Mouse (Mus musculus) cerebellum, adult 9-10 months (tissue): ENCODE data around the gene Slc39a13.

Experiments used
- DNase-seq: peaks from one replicate; pipeline ENCODE4 v3.0.0; 2022

Gene Slc39a13

DNA sequence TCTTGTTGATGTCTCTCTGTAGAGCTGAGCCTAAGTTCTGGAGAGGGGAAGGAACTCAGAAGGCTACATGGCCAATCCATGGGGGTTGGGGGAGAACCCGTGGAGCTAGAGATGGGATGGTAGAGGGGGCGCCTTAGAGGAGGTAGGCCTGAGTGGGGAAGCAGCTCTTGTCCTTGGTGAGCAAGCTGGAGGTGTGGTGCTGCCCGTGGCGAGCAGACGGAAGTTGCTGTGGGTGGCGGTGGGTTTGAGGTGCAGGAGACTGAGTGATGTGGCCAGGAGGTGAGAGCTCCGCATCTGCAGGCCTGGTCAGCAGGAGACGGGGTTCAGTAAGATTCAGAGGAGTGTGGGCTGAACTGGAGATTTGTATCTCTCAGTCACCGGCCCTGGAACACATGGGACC is 17.2 kb upstream of the Slc39a13 start:
- DNase-seq: no peak

DNA sequence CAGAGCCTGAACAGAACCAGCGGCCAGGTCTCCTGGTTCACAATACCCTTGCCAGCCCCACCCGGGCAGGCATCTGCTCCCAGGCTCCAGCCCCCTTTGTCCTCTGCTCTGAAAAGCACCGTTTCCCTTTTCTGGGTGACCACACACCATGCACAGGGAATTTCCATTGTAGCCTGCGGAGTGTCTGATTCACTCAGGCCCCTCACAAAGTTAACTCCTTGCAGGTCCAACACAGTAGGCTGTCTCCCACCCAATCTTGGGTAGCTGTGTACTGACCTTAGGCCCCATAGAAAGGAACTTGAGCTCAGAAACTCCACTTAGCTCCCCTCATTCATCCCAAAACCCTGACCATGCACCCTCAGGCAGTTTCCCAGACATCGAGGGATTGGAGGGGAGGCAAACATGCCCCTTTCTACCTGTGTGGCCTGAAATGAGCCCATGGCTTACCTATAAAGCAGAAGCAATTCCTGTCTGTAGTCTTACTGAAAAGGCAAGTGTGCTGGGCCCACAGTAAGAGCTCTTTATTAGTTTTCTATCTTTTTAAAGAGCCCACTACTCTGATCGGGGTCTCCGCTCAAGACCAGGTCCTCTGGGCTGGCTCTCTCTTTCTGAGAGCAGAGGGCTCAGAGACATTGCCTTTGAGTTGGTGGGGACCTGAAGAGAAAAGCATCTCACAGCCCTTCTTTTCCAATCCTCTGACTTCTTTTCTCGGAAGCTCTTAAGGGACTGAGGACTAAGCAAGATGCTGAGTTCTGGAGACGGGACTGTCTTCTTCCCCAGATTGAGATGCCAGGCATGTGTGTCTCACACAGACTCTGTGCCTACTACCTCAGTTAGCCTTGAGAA is 16.4 kb upstream of the Slc39a13 start:
- DNase-seq: no peak

DNA sequence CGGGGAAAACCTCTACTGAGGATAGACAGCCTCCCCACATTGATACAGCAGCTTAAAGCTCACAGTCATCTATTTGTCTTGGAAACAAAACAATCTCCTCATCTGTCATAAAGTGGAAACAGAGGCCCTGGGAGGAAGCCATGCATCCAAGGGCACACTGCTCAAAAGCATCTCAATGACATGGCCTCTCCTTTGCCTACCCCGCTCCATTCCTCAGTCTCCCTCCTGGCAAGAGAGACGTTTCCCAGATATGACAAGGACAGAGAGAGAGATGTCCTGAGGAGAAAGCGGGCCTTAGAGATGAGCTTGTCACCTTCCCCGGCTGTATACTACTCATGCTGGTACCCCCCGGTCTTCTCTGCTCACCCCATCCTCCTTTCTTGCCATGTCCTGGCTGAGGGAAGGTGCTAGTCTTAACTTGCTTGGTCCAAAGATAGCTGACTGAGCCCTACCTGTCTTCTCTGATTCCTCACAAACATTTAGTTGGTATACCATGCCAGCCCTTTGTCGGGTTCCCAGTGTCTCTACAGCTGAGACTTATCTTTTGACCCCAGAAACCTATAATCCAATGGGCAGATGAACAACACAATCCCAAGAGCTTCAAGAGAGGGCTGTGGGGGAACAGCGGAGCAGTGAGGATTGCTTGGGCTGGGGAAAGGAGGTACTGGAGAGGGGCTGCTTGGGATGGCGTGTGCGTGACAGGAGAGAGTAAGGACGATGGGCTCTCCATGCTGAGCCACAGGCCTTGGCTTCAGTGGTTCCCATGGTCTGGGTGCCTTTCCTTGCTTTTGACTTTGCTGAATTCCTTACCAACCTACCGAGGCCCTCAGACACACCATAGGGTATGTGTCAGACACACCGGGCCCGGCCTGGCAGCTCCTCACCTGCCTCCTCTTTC is 15.5 kb upstream of the Slc39a13 start:
- DNase-seq: no peak

DNA sequence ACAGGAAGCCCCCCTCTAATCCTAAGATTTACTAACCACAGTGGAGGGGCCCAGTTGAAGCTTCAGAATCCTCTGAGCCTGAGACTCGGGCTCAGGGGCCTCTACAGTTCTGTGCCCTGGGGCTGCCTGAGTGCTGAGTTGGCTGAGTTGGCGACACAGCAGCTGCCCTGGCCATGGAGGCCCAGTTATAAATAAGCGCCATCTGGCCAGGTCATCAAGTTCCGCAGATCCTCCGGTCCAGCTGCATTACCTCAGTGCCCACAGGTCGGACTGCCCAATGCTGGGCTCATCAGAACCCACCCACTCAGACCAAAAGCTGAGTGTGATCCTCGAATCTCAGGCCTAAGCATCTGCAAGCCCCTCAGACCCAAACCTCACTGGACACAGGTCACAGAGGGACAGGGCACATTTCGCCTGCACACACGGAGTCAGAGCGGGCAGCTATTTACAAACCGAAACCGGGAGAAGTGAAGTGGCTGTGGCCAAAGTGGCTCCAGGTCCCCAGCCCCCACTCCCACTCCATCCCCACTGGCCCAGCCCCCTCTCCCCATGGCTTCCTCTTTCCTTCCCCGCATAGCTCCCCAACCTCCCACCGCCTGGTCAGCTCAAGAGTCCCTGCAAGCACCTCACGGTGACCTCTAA is 14.1 kb upstream of the Slc39a13 start:
- no peak for DNase-seq

DNA sequence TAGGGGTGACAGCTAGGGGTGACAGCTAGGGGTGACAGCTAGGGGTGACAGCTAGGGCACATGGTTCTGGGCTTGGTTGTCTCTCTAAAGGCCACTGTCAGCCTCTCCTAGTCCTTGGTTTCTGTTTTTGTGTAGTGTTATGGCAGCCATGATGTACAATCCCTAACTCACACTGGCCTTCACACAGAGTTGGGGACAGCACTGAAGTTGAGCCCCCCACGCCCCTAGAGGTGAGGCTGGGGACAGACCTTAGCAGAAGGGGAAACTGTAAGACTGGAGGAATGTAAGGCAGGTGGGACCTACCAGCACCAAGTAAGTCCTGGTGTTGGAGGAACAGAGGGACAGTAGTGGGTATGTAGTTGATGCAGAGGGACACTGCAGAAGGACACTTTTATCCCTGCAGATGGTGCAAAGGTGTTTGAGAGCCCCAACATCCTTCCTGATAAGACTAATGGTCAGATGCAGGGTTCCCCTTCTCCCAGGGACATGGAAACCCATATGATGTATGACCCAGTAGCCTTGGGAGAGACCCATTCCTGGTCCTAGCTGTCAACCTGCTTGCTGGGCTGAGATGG is 13.2 kb upstream of the Slc39a13 start:
- DNase-seq: no peak

DNA sequence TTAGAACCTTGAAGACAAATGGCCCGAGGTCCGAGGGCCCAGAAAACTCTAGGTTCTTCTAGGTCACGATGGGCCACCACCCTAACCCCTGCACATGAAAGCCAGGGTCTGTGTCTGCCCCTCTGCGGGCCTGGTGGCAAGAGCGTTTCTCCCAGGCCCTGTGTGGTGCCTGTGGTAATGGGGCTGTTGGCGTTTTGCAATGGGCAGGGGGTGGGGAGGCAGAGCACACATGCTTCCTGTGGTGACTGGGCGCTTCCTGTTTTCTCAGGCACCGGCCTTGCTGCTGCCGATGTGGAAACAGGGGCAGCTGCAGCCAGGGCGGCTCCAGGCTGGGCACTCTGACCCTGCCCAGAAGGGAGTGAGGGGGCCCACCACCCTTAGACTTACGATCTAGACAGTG is 12.6 kb upstream of the Slc39a13 start:
- no peak for DNase-seq

DNA sequence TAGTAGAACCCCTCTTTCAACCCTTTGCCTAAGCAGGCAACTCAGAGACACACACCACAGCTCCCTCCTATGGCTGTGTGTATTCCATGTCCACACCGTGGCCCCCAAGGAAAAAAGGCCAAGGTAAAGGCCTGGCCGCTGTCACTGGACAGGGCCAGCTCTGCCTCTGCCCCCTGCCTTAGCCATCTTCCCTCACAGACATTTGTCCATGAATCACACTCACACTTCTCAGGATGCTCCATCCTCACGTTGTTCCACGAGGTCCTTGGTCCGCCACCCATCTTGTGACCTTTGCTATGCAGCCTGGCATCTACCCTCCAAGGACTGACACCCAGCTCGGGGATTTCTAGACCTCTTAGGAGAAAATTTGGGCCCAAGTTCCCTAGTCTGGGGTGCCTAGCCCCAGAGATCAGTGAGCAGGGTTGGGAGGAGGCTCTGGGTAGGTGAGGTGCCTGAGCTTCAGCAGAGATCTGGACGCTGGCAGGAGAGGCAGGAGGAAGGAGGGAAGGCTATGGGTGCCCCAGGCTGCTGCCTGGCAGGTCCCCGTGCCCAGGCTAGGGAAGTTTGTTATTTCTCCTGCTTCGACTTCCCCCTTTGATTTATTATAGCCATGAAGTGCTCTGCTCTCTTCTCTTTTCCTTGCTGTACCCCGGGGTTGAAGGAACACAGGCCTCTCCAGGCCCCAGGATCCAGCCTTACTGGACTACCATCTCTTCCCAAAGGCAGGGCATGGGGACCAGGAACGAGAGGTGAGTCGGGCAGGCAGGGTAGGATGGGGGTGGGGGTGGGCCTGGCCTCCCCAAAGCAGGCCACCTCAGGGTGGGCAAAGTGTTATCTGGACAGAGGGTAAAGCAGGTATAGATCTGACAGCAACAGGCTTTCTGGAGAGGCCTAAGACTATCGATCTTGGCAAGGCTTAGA is 11.8 kb upstream of the Slc39a13 start, which contains the start of gene Spi1:
Gene Spi1, plus strand, starts transcription at position 616 of the 921 bp plus-strand sequence.
- no peak for DNase-seq

DNA sequence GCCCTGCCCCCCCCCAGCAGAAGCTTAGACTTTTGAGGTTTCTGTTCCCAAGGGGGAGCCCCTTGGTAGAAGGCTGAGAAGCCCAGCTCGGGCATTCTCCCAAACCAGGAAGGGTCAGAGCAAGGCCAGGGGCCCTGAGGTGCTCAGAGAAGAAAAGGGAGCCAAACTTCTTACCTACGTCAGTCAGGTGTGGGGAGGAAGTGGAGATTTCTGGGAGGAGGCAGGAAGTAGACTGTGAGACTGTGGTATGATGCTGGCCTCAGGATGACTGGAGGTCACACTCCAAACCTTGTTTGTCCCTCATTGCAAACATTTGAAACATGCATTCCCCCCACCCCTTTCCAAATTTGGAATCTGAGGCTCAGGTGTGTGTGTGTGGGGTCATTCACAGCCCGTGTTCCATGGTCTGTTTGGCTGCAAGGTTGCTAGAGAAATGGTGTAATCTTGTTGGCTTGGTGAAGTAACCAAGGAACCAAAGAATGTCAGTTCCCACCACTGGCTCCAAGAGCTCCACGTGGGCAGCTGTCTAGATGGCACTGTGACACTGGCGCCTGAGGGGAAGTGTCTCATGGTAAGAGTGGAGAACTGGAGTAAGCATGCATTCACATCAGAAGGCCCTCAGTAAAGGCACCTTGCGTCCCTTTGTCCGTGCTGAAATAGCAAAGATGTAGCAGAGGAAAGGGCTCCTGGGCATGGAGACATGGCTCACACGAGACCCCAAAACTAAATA is 10.7 kb upstream of the Slc39a13 start:
- no peak for DNase-seq

DNA sequence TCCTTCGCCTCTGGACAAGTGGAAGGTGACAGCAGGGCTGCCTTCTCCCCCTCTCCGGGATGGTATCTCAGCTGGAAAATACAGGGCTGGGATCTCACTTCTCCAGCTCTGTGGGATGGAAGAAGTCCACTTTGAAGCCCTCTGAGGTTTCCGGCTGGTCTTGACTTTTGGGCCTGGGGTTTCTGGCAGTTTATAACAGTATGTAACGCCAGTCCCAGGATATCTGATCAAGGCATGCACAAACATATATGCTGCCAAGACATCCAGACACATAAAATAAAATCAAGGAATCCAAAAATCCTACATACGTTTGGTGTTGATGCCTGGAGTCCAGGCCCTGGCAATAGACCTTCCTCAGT is 8.8 kb upstream of the Slc39a13 start:
- DNase-seq: no peak

DNA sequence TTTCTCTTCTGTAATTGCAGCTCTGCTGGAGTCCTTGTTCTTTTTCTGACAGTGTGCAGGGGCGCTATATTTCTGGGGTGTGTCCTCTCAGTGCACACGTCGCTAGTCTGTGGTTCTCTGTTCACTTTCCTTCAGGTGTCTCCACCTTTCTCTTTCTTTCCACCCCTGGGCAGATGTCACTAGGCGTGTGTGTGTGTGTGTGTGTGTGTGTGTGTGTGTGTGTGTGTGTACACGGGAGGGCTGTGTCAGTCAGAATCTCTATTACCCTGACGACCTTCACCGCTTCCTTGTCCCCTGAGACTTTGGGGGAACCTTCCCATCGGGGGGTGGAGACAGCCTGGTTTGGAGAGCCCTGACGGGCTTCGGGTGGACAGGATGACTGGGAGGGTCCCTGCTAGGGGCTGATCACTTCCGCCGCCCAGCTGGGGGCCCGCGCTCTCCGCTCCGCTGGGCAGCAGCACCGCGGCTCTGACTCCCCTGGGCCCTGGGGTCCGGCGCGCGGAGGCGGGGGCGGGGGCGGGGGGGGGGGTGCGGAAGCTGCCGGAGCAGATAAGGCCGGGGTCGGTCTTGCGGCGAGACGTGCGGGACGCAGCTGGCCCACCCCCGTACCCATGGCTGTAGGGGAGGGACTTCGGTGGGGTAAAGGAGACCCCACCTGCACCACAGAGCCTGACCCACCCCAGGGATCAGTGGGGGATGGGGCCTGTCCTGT is 8.3 kb upstream of the Slc39a13 start:
- no peak for DNase-seq

DNA sequence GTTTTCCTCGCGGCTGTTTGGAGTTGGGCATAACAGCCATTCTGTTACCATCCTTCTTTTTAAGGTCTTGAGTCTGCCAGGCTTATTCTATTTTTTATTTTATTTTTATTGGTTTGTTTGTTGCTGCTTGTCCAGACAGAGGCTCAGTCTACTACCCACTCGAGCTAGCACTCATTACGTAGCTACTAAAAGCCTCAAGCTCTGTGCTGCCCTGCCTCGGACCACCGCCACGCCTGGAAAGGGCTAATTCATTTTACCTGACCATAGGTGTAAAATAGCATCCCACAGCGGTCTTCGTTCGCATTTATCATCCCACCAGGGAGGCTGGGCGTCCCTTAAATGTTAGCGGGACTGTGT is 7.7 kb upstream of the Slc39a13 start:
- DNase-seq: no peak

DNA sequence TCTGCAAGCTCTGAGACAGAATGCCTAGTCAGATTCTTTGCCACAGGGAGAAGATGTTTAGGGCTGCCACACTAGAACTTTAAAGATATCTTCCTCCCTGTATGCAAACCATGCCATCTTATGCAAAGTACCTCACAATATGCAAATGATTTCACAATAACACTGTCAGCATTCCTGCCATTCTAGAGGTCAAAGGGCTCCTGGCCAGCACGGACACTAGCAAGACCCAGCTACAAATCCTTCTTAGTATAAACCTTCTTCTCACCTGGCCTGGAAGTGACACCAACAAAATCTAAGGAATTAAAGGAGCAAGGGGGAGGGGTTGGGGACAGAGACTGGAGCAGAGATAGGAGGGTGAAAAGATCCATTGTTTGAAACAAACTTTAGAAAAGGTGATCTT is 1.9 kb upstream of the Slc39a13 start:
- DNase-seq: no peak

DNA sequence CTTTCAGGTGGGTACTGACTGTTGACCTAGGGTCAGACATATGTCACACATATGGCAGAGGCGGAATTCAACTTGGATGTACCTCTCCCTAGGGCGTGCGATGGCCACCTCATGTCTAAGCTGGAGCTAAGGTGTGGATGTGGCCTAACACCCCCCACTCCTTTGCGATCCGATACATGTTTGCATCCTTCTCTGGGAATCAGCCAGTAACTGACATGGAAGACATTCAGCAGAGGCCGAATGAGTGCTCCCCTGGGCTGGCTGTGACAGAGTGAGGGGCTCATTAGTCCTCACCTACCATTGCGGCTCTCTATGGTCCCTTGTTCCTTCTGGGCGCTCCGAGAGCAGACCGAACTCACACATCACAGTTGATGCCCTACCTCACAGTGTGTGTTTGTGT is 842 bp upstream of the Slc39a13 start:
- no peak for DNase-seq

DNA sequence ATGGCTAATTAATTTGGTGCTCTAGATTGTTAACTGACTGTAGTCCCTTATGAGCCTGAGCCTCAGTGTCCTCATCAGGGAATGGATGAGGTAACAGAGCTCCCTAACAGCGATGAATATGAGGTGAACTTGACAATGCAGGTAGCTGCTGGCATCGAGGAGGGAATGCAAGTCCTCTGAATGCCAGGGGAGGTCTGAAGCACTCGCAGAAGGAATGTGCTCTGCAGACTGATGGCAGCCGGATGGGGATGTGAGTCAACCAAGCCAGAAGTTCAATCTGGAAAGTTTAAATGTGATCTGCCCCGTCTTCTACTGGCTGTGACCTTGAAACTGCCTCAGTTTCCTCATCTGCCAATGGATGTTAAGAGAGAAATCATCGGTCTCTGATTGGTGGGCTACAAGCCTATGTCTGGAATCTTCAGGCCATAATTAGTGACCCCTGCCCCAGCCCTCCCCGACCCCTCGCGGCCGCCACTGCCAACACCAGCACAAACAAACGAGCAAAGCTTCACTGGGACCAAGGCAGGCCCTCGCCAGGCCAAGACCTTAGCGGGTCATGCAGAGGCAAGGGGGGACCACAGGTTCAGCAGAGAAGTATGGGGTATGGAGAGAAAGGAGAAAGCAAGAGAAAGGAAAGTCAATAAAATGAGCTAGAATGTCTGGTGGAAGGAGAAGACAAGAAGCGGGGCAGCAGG is 764 bp downstream of the Slc39a13 start:
- DNase-seq: no peak

DNA sequence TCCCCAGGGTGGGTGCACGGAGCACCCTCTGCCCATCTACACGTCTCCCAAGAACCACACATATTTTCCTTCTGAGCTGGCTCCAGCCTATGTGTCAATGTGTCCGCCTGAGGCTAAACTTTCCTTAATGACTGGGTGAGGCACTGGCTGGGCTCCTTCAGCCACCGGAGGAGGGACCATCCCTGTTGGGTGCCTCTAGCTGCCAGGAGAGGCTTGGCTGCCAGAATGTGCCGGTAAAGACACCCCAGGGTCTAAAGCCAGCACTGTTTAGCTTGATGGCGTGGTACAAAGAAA is 1.4 kb downstream of the Slc39a13 start:
- DNase-seq: no peak

DNA sequence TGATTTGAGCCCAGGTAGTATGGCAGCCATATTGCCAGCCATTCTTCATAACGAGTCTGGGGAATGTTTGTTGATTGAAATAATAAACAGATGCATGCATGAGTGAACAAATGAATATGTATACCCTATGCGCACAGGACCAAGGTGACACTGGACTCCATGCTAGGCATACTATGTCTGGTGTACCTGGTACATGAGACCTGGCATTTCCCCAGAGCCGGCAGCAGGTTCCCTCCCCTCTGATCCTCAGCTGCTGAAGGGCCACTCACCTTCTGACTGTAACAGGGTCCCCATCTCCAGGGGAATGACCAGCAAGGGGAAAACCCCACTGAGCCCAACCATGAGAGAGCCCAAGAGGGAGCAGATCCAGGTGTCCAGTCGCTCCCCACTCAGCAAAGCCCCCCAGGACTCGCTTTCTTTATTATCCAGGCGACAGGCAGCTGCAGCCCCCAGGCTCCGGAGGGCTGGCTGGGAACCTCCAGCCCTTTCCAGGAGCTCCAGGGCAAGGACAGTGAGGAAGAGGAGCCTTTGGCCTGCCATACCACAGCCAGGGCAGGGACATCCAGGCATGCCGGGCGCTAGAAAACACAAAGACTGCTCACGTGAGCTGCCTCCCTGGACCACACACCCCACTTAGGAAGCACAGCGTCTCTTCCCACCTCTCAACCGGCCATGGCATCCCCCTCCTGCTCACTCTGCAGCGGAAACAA is 1.9 kb downstream of the Slc39a13 start:
- no peak for DNase-seq

DNA sequence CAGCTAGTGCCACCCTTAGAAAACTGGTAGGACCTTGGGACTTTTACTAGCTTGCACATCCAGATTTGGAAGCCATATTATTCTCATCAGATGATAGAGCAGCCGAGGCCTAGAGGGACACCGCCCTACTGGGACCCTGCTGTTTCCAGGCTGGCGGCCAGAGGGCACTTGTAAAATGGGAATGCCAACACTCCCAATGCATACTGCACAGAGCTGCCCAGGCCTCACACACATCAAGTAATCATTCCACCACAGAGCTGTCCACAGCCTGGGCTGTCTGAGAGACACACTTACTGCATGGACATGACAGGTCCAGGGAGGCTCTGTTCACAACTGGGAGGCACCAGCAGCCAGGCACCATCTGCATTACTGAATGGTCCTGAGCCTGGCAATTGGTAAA is 3.8 kb downstream of the Slc39a13 start:
- DNase-seq: no peak

DNA sequence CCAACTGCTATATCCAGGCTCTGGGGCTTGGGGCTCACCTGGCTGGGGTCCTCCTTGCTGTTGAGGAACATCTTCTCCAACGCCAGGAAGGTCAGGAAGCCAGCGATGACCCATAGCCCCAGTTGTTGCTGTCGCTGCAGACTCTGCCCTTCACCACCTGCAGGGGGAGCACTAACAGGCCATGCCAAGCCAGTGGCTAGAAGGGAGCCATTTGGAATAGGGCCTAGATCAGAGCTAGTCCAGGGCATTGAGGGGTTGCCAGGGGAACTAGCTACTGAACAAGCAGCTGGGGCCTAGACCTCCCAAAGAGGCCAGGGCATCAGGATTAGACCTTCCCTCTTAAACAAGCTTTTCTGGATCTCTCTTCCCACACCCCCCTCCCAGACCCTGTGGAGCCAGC is 4.7 kb downstream of the Slc39a13 start:
- DNase-seq: peak; percentile 65

DNA sequence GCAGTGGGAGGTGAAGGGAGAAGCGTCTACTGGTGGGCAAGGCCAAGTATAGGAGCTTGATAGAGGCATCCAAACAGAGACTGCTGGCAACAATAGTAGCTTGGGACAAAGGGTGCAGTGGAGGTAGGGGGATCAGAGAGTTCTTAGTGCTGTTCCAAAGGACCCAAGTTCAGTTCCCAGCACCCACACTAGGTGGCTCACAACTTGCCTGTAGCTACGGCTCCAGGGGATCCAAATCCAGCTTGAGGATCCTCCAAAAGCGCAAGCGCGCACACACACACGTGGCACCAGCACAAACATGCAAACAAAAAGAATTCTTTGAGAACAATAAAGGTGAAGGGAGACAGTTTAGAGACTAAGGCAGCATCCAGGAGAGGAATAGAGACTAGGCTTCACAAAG is 6.0 kb downstream of the Slc39a13 start:
- no peak for DNase-seq
